Mouse (Mus musculus): ENCODE measurements around the gene Zfp296.

Zfp296 gene

GRCm38 (mm10) chr7:19577141-19577852 is at the start of gene Zfp296, which contains the start of gene Gemin7:
Zfp296 (plus strand) TSS chr7:19577287.
Gemin7 (minus strand) TSS chr7:19577595.
- DNase-seq (ENCODE audit: low spot score in 2 of 2), result no peak

- no peak for DNase-seq (ENCODE audit: low spot score in 2 of 2)
Observed at GRCm38 (mm10) chr7:19531077-19531476, 46.0 kb upstream of the Zfp296 start.

- no peak for DNase-seq (ENCODE audit: low spot score in 2 of 2)
Observed at GRCm38 (mm10) chr7:19532240-19532639, 44.8 kb upstream of the Zfp296 start.

- DNase-seq (ENCODE audit: low spot score in 2 of 2), result no peak
Observed at GRCm38 (mm10) chr7:19534676-19535075, 42.4 kb upstream of the Zfp296 start.

GRCm38 (mm10) chr7:19540771-19541566 is 36.1 kb upstream of the Zfp296 start:
- no peak for DNase-seq (ENCODE audit: low spot score in 2 of 2)

GRCm38 (mm10) chr7:19541681-19542154 is 35.4 kb upstream of the Zfp296 start:
- DNase-seq (ENCODE audit: low spot score in 2 of 2), result no peak

GRCm38 (mm10) chr7:19542155-19542691 is 34.9 kb upstream of the Zfp296 start:
- no peak for DNase-seq (ENCODE audit: low spot score in 2 of 2)

GRCm38 (mm10) chr7:19543584-19543983 is 33.5 kb upstream of the Zfp296 start:
- no peak for DNase-seq (ENCODE audit: low spot score in 2 of 2)

- no peak for DNase-seq (ENCODE audit: low spot score in 2 of 2)
Observed at GRCm38 (mm10) chr7:19546007-19546406, 31.1 kb upstream of the Zfp296 start.

GRCm38 (mm10) chr7:19547344-19547969 is 29.6 kb upstream of the Zfp296 start:
- DNase-seq (ENCODE audit: low spot score in 2 of 2), result no peak

GRCm38 (mm10) chr7:19549394-19549793 is 27.7 kb upstream of the Zfp296 start:
- no peak for DNase-seq (ENCODE audit: low spot score in 2 of 2)

- no peak for DNase-seq (ENCODE audit: low spot score in 2 of 2)
Observed at GRCm38 (mm10) chr7:19551634-19552033, 25.5 kb upstream of the Zfp296 start.

- no peak for DNase-seq (ENCODE audit: low spot score in 2 of 2)
Observed at GRCm38 (mm10) chr7:19552443-19552842, 24.6 kb upstream of the Zfp296 start.

GRCm38 (mm10) chr7:19554168-19554567 is 22.9 kb upstream of the Zfp296 start:
- DNase-seq (ENCODE audit: low spot score in 2 of 2), result no peak

- no peak for DNase-seq (ENCODE audit: low spot score in 2 of 2)
Observed at GRCm38 (mm10) chr7:19557086-19557485, 20.0 kb upstream of the Zfp296 start.

- no peak for DNase-seq (ENCODE audit: low spot score in 2 of 2)
Observed at GRCm38 (mm10) chr7:19557982-19558900, 18.8 kb upstream of the Zfp296 start.

GRCm38 (mm10) chr7:19558965-19559364 is 18.1 kb upstream of the Zfp296 start:
- DNase-seq (ENCODE audit: low spot score in 2 of 2), result no peak

- no peak for DNase-seq (ENCODE audit: low spot score in 2 of 2)
Observed at GRCm38 (mm10) chr7:19560491-19561260, 16.4 kb upstream of the Zfp296 start.

GRCm38 (mm10) chr7:19561431-19561764 is 15.7 kb upstream of the Zfp296 start:
- DNase-seq (ENCODE audit: low spot score in 2 of 2), result no peak

All from urinary bladder, adult 18-20 months (tissue).